Mouse (Mus musculus): ENCODE data around the gene Shc2.

Gene Shc2

GRCm38 (mm10) chr10:79668076-79668475, 30.4 kb upstream of the Shc2 start:
- DNase-seq = peak; percentile 64

GRCm38 (mm10) chr10:79666493-79666892, 28.8 kb upstream of the Shc2 start:
- peak; percentile 56 for DNase-seq

- peak; percentile 30 for DNase-seq
These were observed 27.3 kb upstream of the Shc2 start for GRCm38 (mm10) chr10:79665051-79665450.

DNA sequence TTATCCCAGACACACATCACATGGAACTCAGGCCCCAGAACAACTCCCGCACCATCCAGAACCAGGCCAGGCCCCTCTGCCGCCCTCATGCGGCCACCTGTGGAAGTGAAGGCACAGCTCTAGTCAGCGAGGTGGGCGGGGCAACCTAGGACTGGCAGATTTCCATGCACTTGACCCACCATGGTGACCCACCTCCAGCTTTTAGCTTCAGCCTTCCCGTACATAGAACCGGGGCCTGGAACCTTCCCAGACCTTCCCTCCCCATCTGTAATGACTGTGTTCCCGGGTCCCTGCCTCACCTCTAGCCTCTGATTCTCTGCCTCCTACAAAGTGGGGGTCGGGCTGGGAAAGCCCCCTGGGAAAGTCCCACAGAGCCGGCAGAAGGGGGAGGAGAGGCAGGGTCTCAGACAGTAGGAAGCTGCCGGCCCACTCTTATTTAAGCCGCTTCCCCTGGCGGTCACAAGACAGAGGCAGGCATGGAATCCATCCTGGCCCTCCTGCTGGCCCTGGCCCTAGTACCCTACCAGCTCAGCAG, 26.5 kb upstream of the Shc2 start, which contains the start of gene Madcam1:
TSS of gene Madcam1 (plus strand) at position 429 of the 535 bp plus-strand sequence.
- peak; percentile 78 for DNase-seq

GRCm38 (mm10) chr10:79661861-79662260, 24.1 kb upstream of the Shc2 start:
- DNase-seq = no peak

- no peak for DNase-seq
These were observed 22.6 kb upstream of the Shc2 start for GRCm38 (mm10) chr10:79660298-79660697.

DNA sequence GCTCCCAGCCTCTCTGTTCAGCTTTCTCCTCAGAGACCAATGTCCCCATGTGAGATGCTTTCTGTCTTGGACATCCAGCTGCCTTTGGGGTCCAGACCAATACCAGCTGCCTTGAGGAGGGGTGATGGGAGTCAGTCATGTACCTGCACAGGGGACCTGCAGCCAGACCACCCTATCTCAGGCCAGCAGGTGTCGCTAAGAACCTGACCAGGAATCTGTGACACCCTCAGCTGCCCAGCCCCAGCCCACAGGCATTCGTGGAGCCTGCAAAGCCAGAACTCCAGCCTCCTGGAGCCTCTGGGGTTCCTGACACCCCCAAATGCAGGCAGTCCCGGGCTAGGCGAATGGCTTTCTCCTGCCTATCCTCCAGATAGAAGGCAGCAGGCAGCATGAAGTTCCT, 21.1 kb upstream of the Shc2 start:
- DNase-seq = no peak

DNA sequence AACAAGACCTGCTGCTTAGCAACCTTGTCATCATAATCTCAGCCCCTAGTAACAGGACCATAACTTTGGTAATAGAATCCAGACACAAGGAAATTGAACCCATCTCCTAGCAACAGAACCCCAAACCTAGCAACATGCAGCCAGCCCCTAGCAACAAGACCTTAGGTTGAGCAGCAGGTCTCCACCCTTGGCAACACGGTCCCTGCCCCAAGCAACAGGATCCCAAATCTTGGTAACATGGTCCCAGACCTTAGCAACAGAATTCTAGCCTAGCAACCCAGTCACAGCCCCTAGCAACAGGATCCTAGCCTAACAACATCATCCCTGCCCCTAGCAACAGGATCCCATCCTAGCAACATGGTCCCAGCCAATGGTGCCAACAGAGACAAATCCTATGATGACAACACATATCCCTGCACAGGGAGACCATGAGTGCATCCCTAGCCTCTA, 17.3 kb upstream of the Shc2 start:
- DNase-seq = no peak

- no peak for DNase-seq
These were observed 15.1 kb upstream of the Shc2 start for GRCm38 (mm10) chr10:79652789-79653188.

- peak; percentile 82 for DNase-seq
These were observed 11.5 kb upstream of the Shc2 start for GRCm38 (mm10) chr10:79649070-79649751.

DNA sequence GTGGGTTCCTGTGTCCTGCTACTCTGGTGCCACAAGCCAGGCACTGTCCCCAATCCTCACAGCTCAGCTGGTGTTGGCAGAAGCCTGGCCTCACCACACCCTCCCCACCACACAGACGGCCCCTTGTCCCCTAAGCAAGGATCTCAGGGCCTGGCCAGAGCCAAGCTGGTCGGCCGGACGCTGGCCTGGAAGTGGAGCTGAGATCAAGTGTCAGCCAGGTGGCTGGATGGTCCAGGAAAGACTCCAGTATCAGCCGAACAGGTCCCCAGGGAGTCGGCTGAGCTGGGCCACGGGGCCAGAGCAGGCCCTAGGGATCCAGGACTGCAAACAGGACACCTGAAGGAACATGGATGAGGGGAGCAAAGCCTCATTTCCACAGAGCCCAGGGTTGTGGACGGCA, 8.0 kb upstream of the Shc2 start, which contains the start of gene Odf3l2:
TSS of gene Odf3l2 (minus strand) at position 28 of the 400 bp plus-strand sequence.
- no peak for DNase-seq

- peak; percentile 68 for DNase-seq
These were observed 927 bp upstream of the Shc2 start for GRCm38 (mm10) chr10:79638486-79639204.

DNA sequence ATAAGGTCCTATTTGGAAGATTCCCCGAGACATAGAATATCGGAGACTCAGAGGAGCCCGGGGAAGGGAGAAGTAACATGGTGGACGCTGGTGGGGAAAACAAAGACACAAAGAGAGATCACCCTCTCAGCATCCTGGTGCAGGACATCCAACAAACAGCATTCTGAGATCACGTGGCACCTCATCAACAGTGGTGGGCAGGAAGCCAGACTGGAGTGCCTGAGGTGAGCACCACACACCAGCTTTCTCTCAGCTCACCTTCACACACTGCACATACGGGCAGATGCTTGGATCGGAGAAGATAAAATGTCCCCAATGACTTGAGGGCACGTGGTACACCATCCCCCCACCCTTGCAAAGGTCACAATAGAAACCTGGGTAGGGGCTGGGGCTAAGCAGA, 1.4 kb downstream of the Shc2 start:
- peak; percentile 66 for DNase-seq

- DNase-seq = no peak
These were observed 4.5 kb downstream of the Shc2 start for GRCm38 (mm10) chr10:79633006-79633777.

- no peak for DNase-seq
These were observed 6.3 kb downstream of the Shc2 start for GRCm38 (mm10) chr10:79631432-79631831.

GRCm38 (mm10) chr10:79628377-79628776, 9.3 kb downstream of the Shc2 start:
- DNase-seq = no peak

DNA sequence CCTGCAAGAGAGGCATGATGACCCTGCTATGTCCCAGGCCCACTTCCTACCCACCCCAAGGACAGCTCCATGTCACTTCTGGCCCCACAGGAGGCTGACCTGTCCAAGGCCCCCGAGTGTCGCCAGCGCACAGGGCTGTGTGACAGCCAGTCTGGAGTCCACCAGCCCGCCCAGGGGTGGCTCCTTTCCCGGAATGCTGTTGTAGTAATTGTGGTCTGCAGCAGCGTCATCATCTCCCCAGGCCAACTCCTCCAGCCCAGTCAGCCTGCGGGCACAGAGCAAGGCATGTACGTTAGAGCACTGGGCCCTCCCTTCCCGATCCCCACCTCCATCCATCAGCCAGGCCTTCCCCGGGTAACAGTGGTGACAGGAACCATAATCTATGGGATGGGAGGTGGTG, 11.6 kb downstream of the Shc2 start:
- no peak for DNase-seq

DNA sequence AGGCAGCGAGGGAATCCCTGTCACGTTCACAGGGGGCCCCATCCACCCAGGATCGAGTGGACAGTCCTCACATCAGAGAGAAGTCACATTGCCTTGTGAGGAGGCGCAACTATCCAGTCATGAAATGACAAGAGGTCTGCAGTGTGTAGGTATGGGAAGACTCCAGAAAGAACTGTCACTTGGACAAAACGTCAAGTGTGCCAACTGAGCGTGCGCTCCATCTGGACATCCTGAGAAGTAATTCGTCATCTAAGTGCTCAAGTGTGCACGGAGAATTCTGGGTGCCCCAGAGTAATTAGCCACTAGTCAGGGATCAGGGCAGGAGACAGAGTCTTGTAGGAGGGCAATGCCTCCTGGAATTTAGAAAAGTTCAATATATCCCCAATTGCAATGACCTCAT, 12.3 kb downstream of the Shc2 start:
- DNase-seq = no peak

GRCm38 (mm10) chr10:79623950-79624349, 13.8 kb downstream of the Shc2 start:
- no peak for DNase-seq

- DNase-seq = no peak
These were observed 21.3 kb downstream of the Shc2 start for GRCm38 (mm10) chr10:79616376-79616775.

- peak; percentile 58 for DNase-seq
These were observed 21.9 kb downstream of the Shc2 start for GRCm38 (mm10) chr10:79615860-79616259.

DNA sequence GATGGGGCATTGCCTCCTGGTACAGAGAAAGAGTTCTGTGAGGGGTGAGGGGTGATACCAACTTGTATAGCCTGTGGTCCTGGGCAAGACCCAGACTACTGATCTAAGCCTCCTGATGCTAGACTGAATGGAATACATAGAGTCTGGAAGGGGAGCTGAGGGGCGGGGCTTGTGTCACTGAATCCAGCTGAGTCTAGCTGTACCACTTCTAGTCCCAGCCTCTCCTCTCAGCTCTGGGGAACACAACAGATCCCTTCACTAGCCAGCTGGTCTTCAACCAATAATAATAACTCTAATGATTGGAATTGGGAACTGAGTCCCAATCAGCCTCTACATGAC, 23.4 kb downstream of the Shc2 start:
- no peak for DNase-seq

- DNase-seq = peak; percentile 82
These were observed 24.0 kb downstream of the Shc2 start, which contains the start of gene C2cd4c for GRCm38 (mm10) chr10:79613578-79614304. C2cd4c (minus strand) TSS chr10:79614025.

Measured in cerebellum, adult 9-10 months (tissue).